Mouse (Mus musculus): ENCODE measurements around the gene Anxa6.

- TF ChIP-seq CTCF (IDR thresholded peaks at IDR 0.05; ENCODE audit: low read depth, low read length) (no peak), POLR2A (IDR thresholded peaks at IDR 0.05; ENCODE audit: borderline replicate concordance, low read depth, low read length) (no peak)
Measured at GRCm38 (mm10) chr11:54939501-54939900, 93.7 kb downstream of the Anxa6 start.

Data from bone marrow macrophage, adult 2 months (primary cell).